Mouse (Mus musculus) urinary bladder, postnatal 14 days (tissue): ENCODE results near the gene Pced1b.
A peak's percentile ranks its signal among the peaks of the same experiment; 100 is the strongest.
"Not testable (repeated sequence)": the region's sequence is repeated elsewhere in the genome, so short reads cannot be mapped to it uniquely, and the experiment has no call there.

Experiments
- DNase-seq: peaks from one replicate; pipeline ENCODE4 v3.0.0; 2021; ENCODE audit warnings: low spot score

Gene Pced1b

DNA sequence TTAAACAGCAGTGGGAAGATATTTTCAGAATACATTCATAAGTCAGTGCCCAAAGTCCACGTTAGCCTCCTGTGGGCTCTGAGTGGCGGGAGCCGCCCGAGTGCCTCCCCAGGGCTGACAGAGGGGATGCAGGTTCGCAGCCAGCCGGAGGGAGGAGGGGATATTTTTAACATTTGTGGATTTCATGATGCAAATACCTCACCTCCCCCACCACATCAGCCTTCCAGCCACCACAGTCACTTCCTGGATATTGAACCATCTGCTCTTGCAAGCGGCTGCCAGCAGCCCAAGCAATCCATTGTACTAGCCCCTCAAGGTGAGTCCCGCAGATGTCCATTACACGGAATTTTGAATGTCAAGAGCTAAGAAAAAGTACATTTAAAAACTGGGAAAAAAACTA lies 95.4 kb downstream of the Pced1b start:
- no peak for DNase-seq

DNA sequence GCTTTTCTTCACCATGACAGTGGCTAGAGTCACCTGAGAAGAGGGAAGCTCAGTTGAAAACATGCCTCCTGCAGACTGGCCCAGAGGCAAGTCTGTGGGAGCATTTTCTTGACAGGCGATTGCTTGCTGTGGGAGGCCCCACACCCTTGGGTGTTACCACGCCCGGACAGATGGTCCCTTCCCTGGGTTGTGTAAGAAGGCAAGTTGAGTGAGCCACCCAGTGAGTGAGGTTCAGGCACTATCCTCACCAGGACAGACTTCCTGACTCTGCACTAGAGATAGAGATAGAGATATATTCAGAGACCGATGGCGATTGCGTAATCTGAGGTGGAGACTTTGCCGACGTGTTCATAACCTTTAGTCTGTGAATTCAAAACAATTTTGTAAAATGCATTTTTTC lies 96.0 kb downstream of the Pced1b start:
- DNase-seq: peak; percentile 7

DNA sequence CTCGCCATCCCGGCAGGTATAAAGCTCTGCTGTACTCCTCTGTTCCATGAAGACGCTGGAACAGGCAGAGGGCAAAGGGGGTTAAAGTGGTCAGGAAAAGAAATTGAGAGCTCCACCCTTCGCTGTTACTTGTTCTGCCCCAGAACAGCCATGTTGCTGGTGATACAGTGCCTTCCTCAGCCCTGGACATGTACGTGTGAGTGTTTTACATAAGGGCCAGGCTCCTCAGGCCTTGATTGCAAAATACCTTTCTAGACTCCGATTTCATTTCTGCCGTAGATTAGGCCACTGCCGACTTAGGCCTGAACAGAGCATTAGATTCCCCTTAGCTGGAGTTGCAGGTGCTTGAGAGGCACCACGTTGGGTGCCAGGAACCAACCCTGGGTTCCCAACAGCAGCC lies 97.0 kb downstream of the Pced1b start:
- no peak for DNase-seq

DNA sequence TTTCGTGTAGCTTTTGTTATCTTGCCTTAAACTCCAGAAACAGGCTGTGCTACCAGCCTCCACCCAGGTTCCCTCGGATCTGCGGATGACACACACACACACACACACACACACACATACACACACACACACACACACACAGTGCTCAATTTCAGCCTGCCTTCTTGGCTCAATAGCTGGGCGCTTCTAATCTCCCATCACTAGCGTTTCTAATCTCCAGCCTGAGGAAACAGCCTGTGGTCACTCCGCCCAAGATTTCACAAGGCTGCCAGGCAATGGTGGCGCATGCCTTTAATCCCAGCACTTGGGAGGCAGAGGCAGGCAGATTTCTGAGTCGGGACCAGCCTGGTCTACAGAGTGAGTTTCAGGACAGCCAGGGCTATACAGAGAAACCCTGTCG lies 98.2 kb downstream of the Pced1b start:
- no peak for DNase-seq

DNA sequence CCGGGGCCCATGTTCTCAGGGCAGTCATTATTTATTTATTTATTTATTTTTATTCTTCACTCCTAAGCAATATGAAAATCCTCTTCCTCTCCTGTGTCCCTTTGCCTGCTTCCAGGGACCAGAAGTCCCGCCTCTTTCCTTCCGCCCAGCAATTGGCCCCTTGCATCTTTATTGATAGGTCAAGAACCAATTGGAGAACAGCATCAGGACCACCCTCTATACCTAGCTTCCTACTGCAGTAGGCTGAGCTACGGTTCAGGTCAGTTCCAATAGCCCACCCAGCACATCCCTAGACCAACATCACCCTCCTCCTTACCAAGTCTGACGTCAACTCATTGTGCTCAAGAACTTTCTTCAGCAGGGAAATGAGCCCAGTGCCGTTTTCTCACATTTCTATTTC lies 99.0 kb downstream of the Pced1b start:
- no peak for DNase-seq

DNA sequence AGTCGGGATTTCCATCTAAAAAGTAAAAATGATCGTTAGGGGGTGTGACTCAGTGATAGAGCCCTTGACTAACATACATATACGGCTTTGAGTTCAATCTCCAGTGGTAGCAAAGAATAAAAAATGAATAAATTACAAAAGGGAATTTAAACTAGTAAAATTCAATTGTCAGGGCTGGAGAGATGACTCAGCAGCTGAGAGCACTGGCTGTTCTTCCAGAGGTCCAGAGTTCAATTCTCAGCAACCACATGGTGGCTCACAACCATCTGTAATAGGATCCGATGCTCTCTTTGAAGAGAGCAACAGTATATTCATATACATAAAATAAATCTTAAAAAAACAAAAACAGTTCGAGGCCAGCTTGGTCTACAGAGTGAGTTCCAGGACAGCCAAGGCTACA lies 99.5 kb downstream of the Pced1b start:
- DNase-seq: no peak

DNA sequence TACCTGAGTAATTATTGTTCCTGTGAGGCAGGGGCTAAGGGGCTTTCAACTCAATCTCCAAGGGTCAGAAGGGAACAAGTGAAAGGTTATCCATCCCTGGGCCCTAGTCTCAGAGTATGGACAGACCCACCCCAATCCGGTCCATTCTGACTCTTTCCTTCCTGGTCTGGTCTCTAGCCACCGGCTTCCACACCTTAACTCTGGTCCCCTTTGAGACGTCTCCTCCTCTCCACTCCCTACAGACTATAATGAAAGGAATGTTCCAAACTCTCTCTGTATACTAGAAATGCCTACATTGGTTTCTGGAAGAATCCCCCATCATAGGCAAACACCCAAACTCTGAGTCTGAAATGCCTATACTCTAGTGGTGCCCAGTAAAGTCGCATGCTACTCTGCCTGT lies 100.0 kb downstream of the Pced1b start:
- no peak for DNase-seq

DNA sequence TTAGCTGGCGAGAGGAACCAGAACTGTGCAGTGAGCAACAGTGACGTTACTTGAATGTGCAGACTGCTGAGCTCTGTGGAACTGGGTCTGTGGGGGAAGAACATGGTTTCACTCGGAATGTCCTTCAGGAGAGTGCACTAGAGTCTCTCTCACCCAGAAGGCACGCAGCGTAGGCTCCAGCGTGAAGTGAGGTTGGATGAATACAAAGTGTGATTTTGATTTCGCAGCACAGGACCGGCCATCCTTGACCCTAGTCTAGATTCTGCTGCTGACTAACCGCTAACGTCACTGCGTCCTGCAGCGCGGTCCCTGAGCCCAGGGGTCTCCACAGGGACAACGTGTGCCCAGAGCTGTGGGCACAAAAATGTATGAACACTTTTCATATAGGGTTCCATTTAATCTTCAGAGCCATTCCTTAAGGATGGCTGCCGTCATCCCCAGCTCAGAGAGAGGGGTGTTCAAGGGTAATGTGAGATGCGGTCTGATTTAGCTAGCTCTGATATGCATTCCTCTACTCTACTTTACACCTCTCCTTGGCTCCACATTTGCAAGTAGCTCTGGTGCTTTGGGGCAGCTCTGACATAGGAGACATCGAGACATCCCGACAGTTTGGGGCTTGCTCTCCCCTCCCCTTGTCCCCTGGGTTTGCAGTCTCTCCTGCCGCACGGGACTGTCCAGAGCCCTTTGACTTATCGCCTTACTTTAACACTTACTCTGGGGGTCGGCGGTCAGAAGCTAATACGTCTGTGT lies 101.8 kb downstream of the Pced1b start:
- no peak for DNase-seq

DNA sequence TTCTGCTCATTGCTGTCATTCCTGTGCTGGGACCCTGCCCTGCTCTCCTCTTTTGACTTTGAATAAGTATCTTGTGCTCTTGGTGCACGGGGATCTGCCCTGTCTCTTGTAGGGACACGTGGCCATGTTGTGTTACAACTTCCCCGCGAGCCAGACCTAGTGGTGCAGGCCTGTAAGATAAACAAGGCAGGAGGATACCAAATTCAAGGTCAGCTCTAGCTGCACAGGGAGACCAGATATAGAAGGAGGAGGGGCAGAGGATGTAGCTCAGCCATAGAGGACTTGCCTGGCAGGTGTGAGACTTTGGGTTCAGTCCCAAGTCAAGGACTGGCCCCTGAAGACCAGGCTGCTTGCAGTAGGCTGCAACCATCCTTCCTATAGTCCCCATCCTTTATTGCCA lies 103.6 kb downstream of the Pced1b start:
- no peak for DNase-seq

DNA sequence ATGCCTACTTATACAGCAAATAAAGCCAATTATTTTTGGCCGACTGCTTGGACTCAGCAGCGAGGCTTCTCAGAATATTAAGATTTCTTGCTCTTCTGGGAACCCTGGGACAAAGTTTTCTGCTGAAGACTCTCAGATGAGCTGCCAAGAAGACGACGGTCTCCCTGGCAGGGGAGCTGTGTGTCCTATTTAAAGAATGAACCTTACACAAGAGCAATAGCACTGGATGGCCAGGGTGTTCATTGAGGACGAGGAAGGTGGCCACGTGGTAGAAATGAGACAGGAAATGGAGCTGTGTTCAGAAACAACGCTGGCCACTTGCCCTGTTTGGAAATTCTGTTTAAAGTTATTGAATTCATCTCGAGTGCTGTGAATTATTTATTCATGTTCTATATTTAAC lies 104.1 kb downstream of the Pced1b start:
- DNase-seq: peak; percentile 33

DNA sequence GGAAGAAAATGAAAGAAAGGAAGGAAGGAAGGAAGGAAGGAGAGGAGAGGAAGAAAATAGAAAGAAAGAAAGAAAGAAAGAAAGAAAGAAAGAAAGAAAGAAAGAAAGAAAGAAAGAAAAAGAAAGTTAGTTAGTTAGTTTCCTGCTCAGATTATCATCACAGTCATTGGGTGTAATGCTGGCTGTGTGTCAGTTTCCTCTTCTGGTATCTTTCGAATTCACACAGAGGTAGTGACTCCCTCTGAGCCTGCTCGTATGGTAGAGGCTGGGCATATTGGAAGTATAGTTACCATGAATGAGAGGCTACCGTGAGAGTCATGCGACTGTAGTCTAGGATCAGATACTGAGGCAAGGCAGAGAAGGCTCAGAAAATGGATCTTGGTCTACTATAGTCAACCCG lies 104.8 kb downstream of the Pced1b start:
- DNase-seq: no peak

DNA sequence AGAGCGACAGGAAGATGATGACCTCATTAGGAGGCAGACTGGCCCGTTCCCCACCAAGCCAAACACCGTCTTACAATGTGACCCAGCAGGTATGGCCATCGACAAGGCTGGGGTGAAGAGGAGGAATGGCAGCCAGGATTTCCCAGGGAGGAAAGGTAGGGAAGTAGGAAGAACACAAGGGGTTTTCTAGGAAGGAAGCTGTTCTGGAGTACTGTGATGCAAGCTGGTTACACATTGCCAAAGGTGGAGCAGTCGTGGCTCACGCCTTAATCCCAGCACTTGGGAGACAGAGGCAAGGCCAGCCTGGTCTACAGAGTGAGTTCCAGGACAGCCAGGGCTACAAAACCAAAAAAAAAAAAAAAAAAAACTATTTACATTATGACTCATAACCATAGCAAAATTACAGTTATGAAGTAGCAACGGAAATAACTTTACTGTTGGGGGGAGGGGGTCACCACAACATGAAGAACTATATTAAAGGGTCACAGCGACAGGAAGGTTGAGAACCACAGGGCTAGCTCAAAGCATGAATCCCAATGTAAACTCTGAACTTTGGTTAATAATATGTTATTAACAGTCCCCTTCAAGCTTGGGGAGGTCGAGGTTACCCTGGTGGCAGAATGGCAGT lies 108.9 kb downstream of the Pced1b start:
- no peak for DNase-seq

DNA sequence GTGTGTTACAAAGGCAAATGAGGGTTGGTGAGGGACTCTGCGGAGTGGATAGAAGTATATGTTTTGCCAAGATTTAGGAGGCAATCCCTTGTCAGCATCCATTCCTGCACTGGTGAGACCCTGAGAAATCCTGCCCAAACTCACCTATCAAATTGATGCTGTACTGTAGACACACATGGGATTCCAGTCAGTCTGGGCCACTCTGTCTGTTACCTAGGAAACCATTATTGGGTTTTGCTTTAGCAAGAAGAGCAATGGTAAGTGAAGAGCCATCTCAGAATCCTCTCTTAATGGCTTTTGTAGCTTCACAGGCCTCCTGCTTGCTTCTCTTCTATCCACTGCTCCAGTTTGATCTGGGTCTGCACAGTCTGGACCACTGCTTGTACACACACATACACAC lies 110.1 kb downstream of the Pced1b start:
- no peak for DNase-seq

DNA sequence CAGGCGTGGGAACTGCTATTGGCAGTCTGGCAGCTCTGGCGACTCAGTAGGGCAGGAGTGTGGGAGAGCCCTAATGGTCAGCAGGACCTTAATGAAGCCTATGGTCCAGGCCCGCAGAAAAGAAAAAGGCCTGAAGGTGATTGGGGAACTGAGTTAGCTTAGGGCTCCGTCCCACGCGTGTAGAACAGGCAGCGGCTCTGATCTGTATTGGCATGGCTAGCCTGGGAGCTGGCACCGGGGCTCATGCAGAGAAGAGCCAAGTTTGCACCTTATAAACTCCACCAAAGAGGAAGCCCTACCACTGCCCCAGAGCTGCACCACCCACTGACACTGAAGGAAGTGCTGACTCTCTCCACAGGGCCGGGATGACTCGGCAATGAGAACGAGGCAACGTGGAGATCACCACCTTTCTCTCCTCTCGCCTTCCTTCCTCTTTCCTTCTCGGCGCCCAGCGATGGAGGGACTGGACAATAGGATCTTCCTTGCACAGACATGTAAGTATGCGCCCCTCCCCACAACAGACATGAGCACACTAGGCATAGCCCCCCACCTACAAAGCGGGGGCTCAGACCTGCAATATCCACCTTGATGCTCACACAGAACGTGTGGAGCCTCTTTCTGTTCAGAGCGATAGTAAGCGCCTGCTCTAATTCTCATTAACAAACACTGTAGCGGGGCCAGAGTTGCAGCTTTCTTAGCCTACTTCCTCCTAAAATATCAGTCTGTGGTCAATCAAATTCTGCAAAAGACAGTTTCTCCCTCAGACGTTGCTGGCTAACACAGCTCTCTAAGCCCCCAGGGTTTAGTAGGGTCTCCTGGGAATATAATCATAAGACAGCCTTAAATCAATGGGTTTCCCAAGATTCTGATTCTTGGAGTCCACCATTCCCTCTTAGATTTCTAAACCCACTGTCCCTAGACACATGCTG lies 114.2 kb downstream of the Pced1b start:
- DNase-seq: no peak

DNA sequence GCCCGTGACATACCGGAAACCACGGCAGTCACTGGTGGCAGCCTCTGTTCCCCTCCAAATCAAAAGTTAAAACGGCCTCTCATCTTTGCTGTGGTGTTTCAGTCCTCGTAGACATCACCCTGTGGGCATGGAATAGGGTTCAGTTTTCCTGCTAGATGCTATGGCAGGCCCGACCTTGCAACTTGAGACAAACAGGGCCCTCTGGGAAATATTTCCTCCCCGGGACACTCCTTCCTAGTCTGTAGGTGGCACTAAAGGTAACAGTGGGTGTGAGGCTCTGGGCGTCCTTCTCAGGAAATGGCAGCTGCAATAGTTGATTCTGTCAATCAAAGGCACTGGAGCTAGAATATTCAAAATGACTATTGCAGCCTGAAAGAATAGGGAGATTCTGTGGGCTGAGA lies 114.9 kb downstream of the Pced1b start:
- DNase-seq: no peak

DNA sequence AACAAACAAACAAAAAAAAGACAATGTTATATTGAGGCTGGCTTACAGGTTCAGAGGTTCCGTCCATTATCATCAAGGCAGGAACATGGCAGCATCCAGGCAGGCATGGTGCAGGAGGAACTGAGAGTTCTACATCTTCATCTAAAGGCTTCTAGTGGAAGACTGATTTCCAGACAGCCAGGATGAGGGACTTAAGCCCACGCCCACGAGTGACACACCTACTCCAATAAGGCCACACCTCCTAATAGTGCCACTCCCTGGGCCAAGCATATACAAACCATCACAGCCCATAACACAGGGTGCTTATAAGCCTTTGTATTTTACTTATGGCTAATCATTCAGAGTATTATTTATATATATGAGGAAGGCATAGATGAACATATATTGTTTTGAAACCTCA lies 117.4 kb downstream of the Pced1b start:
- DNase-seq: not testable (repeated sequence)

DNA sequence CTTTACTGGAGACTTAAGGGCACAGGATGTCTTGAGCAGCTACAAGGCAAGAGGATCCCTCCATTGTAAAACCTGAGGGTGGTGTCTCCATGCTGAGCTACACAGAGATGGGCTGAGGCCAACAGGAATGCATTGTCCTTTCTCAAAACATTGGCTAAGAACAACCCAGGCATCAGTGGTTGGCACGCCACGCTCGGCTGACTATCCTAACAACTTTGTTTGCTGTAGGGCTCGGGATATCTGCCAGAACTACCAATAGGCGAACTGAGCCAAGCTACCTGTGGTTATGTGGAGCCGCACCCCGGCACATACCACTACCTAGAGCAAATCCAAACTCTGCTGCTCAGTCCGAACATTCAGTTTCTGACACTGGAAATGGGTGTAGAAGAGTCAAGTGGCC lies 118.1 kb downstream of the Pced1b start:
- DNase-seq: peak; percentile 41

DNA sequence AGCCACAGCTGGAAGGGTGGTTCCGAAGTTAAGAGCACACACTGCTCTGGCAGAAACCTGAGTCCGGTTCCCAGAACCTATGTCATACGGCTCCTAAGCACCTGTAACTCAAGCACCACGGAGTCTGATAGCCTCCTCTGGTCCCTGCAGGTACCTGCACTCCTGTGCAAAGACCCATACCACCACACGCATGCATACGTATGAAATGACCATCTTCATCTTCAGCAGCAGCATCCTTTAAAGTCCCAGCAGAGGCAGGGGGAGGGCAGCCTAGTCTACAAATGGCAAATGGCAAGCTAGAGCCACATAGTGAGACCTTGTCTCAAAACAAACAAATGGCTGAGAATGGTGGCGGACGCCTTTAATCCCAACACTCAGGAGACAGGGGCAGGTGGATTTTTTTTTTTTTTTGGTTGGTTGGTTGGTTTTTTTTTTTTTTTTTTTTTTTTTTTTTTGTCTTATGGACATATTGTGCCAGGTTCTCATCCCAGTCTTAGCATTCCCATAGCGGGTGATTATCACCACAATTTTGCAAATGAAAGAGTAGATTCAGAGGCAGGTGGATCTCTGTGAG lies 121.2 kb downstream of the Pced1b start:
- DNase-seq: no peak

DNA sequence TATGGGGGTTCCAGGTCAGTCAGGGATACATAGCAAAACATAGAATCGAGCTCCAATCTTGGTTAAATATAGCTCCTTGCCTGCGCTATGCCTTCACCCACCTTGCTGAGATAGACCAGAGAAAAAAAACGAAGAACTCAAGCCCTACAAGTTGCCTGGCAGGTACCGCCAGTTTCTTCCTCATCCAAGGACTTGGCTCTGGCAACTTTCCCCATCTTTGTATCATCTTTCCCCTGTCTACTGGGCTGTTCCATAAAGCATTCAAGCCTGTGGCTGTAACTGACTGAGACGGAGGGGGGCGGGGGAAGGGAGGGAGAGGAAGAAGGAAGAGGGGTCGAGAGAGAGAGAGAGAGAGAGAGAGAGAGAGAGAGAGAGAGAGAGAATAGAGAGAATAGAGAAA lies 121.7 kb downstream of the Pced1b start:
- peak; percentile 35 for DNase-seq

DNA sequence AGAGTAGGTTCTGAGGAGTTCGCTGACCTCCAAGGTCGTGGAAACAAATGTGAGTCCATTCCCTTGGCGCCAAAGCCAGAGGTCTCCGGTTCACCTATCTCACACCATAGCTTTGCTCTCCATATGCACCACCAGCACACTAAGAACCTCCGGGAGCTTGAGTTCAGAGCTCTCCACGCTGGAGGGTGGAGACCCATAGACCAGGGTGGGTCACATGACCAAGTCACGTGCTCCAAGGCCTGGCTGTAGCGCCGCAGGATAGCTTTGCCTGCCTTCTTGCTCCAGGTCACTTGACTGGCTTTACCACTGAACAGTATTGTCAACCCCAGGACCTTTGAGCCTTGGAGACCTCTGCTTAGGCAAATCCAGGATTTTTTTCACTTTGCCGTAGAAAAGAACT lies 122.2 kb downstream of the Pced1b start:
- no peak for DNase-seq

DNA sequence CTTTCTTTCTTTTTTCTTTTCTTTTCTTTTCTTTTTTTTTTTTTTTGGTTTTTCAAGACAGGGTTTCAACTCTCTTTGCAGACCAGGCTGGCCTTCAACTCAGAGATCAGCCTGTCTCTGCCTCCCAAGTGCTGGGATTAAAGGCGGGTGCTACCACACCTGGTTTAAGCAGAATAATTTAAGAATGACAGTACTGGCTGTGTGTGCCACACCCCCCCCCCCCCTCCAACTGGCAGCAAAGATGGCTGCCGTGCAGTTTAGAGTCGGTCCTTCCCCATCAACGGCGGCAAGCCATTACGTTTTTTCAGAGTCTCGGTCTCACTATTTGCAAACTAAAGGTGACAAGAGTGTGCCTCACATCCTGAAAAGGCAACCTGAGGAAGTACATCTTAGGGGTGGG lies 124.0 kb downstream of the Pced1b start:
- DNase-seq: no peak

DNA sequence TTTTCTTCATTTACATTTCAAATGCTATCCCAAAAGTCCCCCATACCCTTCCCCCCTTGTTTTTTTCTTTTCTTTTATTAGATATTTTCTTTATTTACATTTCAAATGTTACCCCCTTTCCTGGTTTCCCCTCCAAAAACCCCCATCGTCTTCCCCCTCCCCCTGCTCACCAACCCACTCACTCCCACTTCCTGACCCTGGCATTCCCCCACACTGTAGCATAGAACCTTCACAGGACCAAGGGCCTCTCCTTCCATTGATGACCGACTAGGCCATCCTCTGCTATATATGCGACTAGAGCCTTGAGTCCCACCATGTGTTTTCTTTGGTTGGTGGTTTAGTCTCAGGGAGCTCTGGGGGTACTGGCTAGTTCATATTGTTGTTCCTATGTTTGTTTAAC lies 125.1 kb downstream of the Pced1b start:
- not testable (repeated sequence) for DNase-seq
